Mouse (Mus musculus): ENCODE results near the gene Pde10a.

Gene Pde10a

GRCm38 (mm10) chr17:8843941-8844340 lies 318.8 kb downstream of the Pde10a start:
- POLR2A ChIA-PET: no interaction called here
- CTCF ChIA-PET: no interaction called here

- CTCF ChIA-PET: no interaction called here
- POLR2A ChIA-PET: no interaction called here
Measured at GRCm38 (mm10) chr17:8846506-8846905, 321.3 kb downstream of the Pde10a start.

GRCm38 (mm10) chr17:8847558-8847957 lies 322.4 kb downstream of the Pde10a start:
- ChIA-PET CTCF (no interaction called here), POLR2A (no interaction called here)

GRCm38 (mm10) chr17:8851846-8852245 lies 326.7 kb downstream of the Pde10a start:
- ChIA-PET POLR2A (no interaction called here), CTCF (interaction anchor here in 1 of 4 experiments (0.7 kb wide), 1 partner anchor 140 kb away, joined by 3 read pairs; no protein-coding TSS in a partner anchor)

- CTCF ChIA-PET: no interaction called here
- POLR2A ChIA-PET: interaction anchor here in 2 of 4 experiments (0.6 to 1.2 kb wide), 4 partner anchors 77 to 1479 kb away, joined by 3 to 4 read pairs (median 3); no protein-coding TSS in a partner anchor
Measured at GRCm38 (mm10) chr17:8856430-8857371, 331.5 kb downstream of the Pde10a start.

GRCm38 (mm10) chr17:8858636-8859421 lies 333.7 kb downstream of the Pde10a start:
- ChIA-PET POLR2A (interaction anchor here in 1 of 4 experiments (0.6 to 1.2 kb wide), 2 partner anchors 10 to 58 kb away, joined by 3 to 4 read pairs; no protein-coding TSS in a partner anchor), CTCF (no interaction called here)

- CTCF ChIA-PET: no interaction called here
Measured at GRCm38 (mm10) chr17:8859489-8859888, 334.3 kb downstream of the Pde10a start.

GRCm38 (mm10) chr17:8864638-8865497 lies 339.7 kb downstream of the Pde10a start:
- CTCF ChIA-PET: no interaction called here
- POLR2A ChIA-PET: no interaction called here

More at GRCm38 (mm10) chr17:8859489-8859888, 334.3 kb downstream of the Pde10a start:
- POLR2A ChIA-PET: interaction anchor here in 1 of 4 experiments (1.2 kb wide), 1 partner anchor 9 kb away, joined by 3 read pairs; no protein-coding TSS in a partner anchor

- CTCF ChIA-PET: interaction anchor here in 1 of 4 experiments (0.6 kb wide), 1 partner anchor 566 kb away, joined by 7 read pairs; no protein-coding TSS in a partner anchor
- POLR2A ChIA-PET: no interaction called here
Measured at GRCm38 (mm10) chr17:8867331-8868237, 342.4 kb downstream of the Pde10a start.

- CTCF ChIA-PET: interaction anchor here in 1 of 4 experiments (0.5 kb wide), 1 partner anchor 51 kb away, joined by 4 read pairs; no protein-coding TSS in a partner anchor
- POLR2A ChIA-PET: interaction anchor here in 1 of 4 experiments (1.5 kb wide), 1 partner anchor 10 kb away, joined by 3 read pairs; no protein-coding TSS in a partner anchor
Measured at GRCm38 (mm10) chr17:8869287-8869686, 344.1 kb downstream of the Pde10a start.

- CTCF ChIA-PET: no interaction called here
- POLR2A ChIA-PET: no interaction called here
Measured at GRCm38 (mm10) chr17:8870848-8871247, 345.7 kb downstream of the Pde10a start.

- ChIA-PET CTCF (no interaction called here), POLR2A (interaction anchor here in 1 of 4 experiments (1.3 kb wide), 1 partner anchor 10 kb away, joined by 3 read pairs; no protein-coding TSS in a partner anchor)
Measured at GRCm38 (mm10) chr17:8871396-8871795, 346.2 kb downstream of the Pde10a start.

- POLR2A ChIA-PET: interaction anchor here in 2 of 4 experiments (0.6 to 1.3 kb wide), 2 partner anchors 9 to 10 kb away, joined by 3 read pairs; no protein-coding TSS in a partner anchor
- CTCF ChIA-PET: interaction anchor here in 1 of 4 experiments (0.7 kb wide), 1 partner anchor 14 kb away, joined by 3 read pairs; no protein-coding TSS in a partner anchor
Measured at GRCm38 (mm10) chr17:8871997-8872593, 346.9 kb downstream of the Pde10a start.

GRCm38 (mm10) chr17:8872611-8873010 lies 347.4 kb downstream of the Pde10a start:
- ChIA-PET CTCF (no interaction called here), POLR2A (interaction anchor here in 1 of 4 experiments (1.3 kb wide), 1 partner anchor 9 kb away, joined by 3 read pairs; no protein-coding TSS in a partner anchor)

GRCm38 (mm10) chr17:8878056-8878455 lies 352.9 kb downstream of the Pde10a start:
- POLR2A ChIA-PET: no interaction called here

GRCm38 (mm10) chr17:8881711-8882110 lies 356.5 kb downstream of the Pde10a start:
- ChIA-PET CTCF (no interaction called here), POLR2A (interaction anchor here in 1 of 4 experiments (1.1 kb wide), 1 partner anchor 10 kb away, joined by 3 read pairs; no protein-coding TSS in a partner anchor)

More at GRCm38 (mm10) chr17:8878056-8878455, 352.9 kb downstream of the Pde10a start:
- CTCF ChIA-PET: interaction anchor here in 1 of 4 experiments (0.7 kb wide), 1 partner anchor 372 kb away, joined by 5 read pairs; no protein-coding TSS in a partner anchor

- ChIA-PET POLR2A (no interaction called here), CTCF (no interaction called here)
Measured at GRCm38 (mm10) chr17:8884691-8885090, 359.5 kb downstream of the Pde10a start.
